Mouse (Mus musculus) kidney, postnatal 10 days (tissue): Measurements from ENCODE around the gene Myo9a.

ENCODE experiments used
- DNase-seq: peaks from one replicate; pipeline ENCODE4 v3.0.0; 2021; ENCODE audit warnings: mixed read lengths

Myo9a gene

DNA sequence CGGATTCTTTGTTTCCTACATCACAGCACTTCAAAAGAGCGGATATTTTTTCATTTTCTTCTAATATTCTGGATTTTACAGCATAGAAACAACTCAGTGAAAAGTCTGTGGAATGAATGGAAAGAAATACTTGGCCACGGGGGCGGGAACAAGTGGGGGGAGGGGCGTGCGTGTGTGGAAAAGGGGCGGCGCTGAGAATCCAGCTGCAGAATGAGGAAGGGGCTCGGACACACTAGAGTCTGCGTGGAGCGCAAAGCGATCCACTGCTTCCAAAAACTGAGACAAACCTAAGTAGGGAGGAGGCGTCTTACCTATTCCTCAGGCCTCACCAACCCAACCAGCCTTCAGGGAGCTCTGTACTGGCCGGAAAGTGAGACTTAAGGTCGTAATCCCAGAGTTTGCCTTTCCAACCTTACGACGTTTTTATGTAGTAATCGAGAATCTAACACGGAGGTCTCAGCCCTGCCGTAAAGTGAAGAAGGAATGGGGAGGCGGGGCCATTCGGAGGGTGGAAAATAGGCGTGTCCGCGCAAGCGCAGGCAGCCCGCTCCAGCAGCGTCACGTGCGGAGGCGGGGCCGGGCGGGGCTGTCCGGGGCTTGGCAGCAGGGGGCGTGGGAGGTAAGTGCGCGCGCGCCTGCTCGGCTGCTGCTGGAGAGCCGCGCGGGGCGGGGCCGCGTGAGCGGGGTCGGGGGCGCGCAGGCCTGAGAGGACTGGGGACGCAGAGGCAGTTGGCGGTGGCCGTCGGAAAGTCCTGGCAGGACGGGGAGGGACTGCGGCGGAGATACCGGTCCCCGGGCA is at the start of gene Myo9a, which contains the start of gene Senp8:
Myo9a (plus strand) TSS at position 630 of the 799 bp plus-strand sequence.
Senp8 (minus strand) TSS at position 444 of the 799 bp plus-strand sequence.
- peak; percentile 100 for DNase-seq

DNA sequence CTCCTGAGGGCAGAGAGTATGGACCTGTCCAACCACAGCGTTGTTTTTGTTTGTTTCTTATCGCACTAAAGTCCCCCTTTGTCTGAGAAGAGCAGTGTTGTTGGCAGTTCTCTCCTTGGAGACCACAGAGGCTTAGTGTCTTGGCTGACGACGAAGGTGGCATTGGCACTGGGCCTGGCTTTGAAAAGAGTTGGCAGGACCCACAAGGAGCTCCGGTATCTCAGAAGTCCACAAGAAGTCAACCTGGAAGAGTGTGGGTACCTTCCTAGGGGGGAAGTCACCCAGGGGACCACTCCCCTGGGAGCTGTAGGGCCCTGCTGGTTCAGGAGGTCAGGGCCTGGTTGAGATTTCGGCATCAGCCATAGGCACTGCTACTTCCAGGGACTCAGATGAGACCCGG is 49.6 kb upstream of the Myo9a start:
- DNase-seq = no peak

DNA sequence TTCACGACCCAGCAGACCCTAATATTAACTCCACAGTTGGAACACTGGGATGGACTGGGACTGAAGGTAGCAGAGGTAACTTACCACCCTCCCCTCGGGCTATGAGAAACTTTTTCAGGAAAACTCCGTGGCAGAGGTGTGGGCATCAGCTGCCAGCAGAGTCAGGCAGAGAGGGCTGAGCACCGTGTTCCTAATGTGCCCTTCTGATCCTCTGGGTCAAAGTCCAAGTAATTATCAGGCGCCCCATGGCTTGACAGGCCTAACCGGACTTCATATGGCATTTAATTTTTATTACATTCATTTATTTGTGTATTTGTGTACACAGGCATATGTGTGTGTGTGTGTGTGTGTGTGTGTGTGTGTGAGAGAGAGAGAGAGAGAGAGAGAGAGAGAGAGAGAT is 47.6 kb upstream of the Myo9a start:
- no peak for DNase-seq

DNA sequence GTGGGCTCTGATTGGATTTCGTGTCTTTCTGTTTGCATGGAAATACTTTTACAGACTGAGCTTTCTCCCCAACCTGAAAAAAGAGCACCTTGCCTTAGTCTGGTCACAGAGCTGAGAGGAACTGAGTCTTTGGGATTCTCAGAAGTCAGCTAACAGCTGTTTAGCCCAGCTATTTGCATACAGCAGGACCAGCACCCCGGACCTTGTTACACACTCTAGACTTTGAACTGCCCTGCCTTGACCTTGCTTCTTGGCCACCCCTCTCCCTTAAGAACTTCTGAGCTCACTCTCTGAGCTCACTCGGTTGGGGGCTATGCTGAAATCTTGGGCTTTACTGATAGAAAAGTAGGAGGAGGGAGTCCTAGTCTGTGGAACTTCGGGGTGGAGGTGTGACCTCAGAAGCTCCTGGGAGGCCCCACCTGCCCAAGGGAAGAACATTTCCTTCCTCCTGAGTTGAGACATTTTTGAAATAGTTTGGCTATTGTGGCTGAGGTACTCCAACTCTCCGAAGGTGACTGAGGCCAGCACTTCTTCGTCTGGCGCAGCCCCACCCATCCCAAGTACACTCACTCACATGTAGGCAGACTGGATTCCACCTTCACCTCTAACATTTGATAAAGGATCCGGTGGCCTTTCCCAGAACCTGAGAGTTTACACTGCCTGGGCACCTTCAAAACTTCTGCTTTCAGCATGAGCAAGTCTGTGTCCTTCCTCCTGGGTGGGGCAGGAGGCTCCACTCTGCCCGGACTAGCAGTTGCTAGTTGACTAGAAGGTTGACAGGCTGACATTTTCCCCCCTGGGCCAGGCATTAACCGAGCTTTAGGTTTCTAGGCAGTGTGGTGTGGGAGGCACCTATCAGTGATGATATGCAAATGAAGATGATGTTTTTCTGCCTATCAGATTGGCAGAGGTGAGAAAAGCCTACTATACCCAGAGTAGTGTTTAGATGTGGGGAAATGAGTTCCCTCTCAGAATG is 43.6 kb upstream of the Myo9a start:
- no peak for DNase-seq

DNA sequence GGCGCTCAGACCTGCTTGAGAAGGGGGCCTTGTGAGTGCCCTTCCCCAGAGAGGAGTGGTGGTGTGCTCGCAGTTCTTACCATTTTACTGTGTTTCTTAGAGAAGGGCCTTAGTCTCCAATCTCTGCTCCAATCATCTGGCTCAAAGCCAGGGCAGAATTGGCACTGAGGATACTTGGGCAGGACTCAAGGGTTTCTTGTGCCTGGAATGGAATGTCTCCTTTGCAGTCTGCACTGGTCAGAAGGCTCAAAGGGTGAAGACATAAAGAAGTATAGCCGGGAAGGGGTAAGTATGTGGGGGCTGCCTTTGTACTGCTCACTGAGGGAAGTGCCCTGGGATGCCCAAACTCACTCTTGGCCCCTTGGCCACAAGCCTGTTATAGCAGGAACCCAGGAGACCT is 41.5 kb upstream of the Myo9a start:
- DNase-seq = peak; percentile 63

DNA sequence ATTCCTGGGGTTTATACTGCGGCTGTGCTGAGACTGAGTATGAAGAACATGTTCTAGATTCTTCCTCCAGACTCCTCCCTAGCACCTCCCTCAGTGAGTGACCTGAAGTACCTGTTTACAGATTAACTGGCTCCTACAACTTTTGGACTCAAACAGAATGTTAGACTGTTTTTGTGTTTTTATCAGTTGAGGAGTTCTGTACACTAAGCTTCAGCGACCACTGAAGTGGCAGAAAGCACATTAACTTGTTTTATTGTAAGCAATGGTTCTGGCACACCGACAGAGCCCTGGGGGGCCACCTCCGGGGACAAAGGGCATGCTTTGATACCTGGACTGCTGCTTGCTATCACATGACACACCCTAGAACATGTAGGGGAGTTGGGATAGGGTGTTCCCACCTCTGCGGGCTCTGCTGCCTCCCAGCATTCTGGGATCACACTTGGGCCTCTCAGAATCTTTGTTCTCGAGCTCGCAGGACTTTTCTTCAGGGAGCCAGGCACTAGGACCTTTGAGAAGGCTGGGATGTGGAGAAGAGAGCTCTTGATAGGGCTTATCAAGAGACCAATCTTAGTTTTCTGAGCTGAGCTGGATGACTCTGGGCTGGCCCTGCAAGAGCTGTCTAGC is 34.3 kb upstream of the Myo9a start:
- peak; percentile 50 for DNase-seq

DNA sequence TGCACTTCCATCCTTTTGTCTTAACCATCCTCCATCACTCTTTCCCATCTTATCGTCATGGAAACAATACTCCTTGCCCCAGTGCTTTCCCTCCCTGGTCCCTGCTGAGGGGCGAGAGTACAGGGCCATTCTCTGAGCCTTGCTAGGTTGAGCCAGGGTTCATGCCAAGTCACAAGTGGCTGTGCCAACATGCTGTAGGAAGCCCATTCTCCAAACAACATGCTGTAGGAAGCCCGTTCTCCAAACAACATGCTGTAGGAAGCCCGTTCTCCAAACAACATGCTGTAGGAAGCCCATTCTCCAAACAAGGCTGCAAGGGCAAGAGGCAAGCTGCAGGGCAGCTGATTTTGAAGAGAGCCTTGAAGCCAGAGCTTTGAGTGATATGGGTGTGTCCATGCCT is 32.5 kb upstream of the Myo9a start:
- DNase-seq = no peak

DNA sequence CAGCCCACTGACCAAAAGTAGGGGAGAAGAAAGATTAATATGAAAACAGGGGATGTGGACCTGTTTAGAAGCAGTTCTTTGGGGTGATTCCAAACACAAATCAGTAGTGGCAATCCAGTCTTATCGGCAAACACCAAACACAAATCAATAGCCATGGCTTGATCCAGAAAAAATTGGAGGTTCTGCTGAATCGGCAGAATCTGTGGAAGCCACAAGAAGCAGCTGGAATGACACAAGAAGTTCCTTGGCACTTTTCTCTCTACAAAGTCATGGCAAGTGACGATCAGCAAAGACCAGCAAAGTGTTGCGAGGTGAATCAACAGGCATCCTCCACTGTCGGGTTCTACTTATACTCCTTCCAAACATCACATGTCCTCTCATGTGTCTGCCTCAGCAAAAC is 29.6 kb upstream of the Myo9a start:
- no peak for DNase-seq

DNA sequence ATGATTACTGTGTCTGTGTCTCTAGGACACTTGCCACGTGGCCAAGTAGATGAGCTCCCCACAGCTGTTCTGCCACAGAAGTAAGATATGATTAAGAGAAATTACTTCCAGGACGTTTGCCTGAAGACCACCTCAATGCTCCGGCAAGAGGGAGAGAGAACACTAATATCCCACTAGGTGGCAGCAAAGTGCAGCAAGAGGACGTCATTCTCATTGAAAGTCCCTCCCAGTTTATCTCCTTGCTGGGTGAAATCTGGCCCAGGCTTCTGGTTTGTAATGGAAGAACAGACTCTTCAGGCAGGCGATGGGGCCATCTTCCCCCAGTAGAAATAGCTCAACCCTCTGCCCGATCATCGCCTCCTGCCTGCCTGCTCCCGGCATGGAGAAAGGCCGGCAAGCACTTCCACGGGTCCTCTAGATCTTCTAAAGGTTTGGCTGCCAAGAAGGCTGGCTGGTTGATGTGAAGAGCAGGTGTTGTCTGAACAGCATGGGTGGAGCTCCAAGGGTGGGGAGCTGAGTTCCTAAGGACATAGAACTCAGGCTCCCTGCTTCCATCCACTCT is 27.5 kb upstream of the Myo9a start:
- DNase-seq = peak; percentile 83

DNA sequence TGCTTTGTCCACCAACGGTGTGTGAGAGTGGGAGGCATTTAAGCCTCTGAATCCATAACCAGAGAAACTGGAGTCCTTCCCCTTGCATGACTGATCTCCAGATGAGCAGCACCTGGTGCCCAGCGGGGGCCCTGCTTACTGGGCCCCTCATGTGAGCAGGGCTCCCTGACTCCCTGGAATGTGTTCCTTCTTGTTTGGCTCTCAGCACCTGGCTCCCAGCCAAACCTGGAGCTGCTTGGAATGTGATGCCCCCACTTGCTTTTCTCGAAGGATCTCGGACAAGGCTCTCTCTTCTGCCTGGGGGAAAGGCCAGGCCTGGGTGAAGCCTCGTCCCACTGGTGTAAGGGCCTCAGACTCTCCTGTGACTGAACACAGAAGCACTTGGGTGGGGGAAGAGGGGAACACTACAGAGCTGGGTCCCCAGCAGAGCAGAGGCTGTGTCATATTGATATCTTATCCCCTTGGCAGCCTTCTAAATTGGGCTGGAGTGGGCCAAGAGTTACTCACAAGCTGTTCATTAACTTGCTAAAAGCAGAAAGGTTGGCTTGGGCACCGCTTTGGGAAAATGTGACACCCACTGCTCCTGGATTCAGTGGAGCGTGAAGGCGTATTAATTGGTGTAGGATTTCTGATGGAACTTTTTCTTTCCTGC is 26.8 kb upstream of the Myo9a start:
- DNase-seq = peak; percentile 91

DNA sequence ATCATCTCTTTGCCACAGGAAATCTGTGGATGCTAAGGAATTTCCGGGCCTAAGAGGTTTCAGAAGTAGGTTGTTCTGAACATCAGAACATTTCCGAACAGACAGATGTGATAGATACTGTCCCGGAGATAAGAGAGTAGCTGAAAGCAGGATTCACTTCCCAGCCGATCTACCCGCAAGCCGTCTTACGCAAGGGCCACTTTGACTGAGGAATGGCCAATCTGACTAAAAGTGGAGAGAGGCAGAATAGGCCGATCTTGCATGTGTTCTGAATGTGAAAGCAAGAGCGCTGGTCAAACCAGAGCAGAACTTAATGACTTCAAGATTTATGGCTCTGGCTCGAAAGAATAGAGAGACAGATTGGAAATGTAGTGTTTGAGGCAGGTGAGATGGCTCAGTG is 25.2 kb upstream of the Myo9a start:
- no peak for DNase-seq

DNA sequence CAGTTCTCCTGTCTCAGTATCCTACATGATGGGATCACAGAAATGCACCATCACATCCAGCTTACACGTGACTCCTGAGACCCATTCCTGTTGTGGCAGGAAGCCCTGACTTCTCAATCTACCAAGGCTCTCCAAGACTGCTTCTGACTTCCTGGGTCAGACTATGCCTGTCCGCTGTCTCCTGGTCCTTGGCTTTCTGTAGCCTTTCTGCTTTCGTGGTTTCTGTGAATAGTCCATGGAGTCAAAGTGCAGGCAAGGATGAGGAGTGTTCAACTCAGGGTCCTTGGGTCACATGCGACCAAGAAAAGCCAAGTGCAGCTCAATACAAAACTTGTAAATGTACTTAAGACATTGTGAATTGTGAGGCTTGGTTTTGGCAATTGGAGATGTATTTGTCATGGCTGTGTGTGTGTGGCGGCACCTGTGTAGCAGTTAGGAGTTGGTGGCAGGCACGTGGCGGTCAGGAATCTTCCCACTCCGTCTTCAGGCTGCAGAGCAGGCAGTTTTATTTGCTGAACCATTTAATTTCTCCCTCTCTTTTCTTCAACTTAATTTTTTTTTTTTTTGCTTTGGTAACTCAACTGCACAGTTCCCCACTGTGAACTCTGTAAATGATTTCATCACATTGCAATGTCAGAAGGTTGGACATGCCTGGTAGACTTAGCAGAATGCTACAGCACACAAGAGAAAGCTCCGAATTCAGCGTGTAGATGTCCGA is 23.0 kb upstream of the Myo9a start:
- DNase-seq = peak; percentile 60

DNA sequence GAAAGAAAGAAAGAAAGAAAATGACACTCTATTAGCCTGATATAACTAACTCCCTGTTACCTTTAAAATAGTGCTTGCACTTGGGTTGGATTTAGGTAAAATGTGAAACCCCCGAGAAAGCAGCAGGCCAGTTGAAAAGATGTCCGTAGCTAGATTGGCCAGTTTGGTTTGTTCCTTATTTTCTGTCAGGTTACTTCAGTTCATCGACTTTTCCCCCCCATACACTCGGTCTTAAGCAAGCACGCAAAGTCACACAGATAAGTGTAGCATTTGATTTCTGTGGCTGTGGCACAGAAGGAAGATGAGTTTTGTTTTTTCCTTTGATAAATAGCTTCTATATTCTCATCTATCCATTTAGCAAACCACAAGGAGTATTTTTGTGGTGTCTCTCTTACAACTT is 19.6 kb upstream of the Myo9a start:
- no peak for DNase-seq

DNA sequence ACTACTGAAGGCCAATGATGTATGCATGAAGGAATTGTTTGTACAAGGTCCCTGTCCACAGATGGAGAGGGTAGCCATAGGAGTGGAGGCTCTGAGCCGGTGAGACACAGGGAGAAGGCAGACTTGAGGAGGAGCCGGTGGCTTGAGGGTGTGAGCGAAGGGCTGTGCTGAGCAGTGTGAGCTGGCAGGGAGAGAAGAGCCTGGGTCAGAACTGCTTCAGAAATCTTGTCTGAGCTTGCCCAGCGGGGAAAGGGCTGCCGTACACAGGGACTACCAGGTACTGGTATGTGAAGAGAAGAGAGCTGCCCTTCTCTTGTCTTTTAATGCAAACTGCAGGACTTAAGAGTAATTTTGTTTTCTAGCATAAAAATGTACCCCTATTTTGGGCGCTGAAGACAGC is 17.6 kb upstream of the Myo9a start:
- no peak for DNase-seq

DNA sequence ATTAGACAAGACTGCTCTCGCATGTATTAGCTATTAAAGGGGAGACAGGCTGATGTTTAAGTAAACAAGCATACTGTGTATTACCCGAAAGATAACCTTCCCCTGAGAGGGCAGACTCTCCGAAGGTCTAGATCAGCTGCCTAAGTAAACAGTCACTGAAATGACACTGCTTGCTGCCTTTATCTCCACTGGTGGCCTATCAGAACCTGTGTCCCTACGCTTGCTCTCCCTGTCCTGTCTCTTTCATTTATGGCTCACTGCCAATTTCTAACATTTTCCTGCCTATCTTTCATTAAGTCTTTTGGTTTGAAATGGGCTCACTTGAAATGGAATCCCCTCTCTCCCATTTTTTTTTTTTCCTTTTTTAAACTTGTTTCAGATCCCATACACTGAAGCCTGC is 15.3 kb upstream of the Myo9a start:
- no peak for DNase-seq

DNA sequence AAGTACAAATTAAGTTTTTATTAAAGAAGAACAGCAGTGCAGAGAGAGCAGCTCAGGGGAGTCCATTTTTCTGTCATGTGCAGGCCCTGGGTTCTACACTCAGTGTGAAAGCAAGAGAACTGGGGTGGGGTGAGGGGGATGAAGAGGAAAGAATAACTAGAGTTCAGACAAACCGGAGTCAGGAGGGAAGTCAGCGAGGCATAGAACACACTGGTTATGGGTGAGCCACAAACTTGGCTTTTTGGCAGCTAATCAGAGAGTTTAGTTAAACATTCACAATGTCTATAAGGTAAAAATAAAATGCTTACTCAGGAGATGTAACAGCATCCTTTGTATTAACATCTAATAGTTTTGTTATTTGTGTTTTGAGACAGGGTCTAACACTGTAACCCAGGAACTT is 10.1 kb upstream of the Myo9a start:
- peak; percentile 46 for DNase-seq

DNA sequence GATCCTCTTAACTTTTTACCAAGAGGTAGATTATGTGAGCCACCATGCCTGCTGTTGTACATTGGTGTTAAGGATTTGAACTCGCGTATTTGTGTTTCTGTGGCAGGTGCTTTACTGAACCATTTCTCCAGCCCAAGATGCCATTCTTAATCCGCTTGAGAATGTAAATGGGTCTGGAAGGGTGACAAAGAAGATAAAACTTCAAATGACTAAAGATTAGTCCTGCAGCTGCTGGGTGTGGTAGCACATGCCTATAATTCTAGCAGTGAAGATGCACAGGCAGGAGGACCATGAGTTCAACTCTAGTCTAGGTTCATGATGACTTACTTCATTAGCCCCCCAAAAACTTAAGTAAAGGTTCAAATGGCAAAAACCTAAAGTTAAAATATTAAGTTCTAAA is 6.8 kb upstream of the Myo9a start:
- DNase-seq = no peak

DNA sequence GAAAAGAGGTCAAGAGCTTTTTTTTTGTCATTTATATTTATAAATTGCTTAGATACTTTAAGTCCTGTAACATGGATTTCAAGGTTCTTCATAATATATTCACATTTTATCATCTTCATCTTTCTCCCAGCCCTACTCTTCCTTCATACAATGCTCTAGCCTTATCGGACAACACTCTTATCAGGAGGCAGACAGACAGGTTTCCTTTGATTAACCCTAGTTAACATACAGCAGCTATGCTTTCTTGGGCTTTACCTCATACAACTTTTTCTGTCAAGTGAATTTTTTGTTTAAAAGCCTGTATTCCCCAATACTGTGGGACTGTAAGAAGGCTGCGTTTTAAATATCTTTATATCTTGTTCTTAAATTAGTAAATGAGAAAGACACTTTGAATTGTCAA is 2.3 kb upstream of the Myo9a start:
- DNase-seq = no peak

DNA sequence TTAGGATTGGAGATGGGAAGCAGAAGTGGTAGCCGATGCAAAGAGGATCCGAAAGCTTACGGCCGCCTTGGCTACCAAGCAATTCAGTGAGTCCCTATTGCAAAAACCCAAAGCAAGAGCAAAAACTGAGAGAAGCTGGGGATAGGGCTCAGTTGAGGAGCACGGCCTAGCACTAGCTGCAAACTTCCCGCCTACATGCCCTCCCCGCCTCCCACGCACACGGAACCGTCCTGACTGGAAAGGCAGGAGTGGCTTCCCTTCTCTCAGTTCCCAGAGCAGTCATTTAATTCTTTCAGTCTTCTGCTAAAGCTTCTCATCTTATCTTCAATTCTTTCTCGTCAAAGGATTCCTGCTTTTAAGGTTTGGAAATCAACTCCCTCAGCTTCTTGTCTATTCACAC is 1.7 kb upstream of the Myo9a start:
- DNase-seq = peak; percentile 63

DNA sequence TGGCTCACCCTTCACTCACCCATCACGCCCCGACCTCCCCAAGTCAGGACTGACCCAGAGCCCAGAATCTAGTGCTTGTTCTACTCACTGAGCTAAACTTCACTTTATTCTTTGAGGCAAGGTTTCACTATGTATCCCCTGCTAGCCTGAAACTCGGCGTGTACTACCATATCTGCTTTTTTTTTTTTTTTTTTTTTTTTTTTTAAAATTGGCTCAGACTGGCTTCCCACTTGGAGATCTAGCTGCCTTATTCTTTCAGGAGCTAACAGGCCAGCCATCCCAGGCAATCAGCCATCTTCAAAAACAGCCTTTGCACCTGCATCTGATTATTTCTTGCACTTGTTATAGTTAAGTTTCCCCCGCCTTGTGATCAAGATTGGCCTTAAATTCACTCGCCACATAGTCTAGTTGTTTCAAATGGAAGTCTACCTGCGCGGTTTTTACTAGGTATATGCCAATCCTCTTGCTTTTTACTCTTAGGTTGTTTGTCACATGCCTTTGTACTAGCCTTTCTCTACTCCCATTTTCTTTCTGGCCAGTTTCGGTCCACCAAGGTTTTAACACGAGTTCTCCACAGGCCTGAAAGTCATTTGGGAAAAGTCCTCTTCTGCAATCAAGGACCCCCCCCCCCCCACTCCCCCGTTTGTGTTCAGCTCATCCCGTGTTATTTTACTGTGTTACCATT is 973 bp upstream of the Myo9a start:
- DNase-seq = no peak

DNA sequence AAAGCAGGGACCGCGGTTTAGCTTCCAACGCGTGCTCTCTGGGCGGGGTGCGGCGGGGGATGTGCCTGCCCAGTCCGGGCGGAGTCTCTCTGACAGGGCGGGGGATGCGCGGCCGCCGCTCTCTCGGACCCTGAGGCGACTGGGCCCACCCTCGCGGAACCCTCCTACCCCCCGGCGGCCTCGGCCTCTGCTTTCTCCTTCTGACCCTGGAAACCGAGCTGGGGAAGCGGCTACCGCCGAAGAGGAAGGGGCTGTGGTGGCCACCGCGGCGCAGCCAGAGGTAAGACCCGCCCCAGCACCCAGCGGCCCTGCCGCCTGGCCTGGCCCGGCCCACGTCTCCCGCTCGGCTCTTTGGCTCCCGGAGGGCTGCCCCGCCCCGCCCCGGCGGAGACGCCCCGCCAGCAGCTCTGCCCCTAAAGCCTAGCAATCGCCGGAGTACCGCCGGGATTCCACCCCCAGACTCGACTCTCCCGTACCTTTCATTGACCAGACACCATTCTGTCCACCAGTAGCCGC is 428 bp downstream of the Myo9a start:
- peak; percentile 93 for DNase-seq
